ENCODE assay signal across 8 mouse cellular contexts in the genomic region with DNA sequence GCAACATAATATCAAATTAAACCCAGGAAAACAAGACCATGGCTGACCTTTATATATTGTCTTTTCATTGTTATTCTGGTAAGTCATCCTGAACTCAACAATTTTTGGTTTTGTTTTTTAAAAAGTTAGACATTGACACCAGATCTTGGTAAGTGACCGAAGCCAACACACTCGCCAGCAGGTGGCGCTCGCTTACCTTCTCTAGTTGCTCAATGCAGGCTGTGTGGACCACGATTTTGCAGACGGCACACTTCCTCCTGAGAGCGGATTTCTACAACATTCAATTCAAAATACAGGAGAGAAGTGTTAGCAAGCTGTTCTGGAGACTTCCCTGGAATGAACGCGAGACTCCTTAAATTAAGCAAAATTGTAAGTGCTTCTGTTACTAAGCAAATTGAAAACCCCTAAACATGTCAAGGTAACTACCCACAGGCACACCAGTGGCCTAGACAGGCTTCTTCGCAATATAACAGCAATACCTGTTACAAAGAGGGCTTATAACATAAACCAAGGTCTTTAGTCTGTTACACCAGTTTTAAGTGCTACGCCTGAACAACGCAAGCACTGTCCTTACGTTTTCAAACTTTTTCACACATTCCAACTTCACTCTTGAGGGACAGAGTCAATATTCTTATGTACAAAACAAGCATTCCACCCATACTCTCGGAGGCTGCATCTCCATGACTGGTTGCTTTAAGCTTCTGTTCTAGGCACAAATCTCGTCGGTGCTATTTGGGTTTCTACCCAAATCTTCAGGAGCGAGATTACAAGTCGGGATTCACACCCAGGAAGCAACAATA.
DNase-seq lines count a peak whose midpoint lies in the region; ATAC-seq and TF ChIP-seq lines count a peak whose summit lies in the region.

No protein-coding gene starts in this region.

- DNase-seq in MN1 (ENCODE audit: low spot score), result peak; percentile 86
- peak; percentile 76 to 83 for DNase-seq in cerebellum, adult 2 months
- DNase-seq in frontal cortex, adult 2 months (ENCODE audit: extremely low spot score in 1 of 2, low spot score in 1 of 2), result peak; percentile 72 to 96
- DNase-seq in hindbrain, embryonic 11.5 days (ENCODE audit: low spot score), result peak; percentile 93
- peak; percentile 88 for DNase-seq in layer of hippocampus, adult 9-11 months
- peak; percentile 72 for DNase-seq in lung, postnatal 25 days (ENCODE audit: low spot score)
- peak; percentile 76 for DNase-seq in retina, postnatal 7 days (ENCODE audit: low read depth, low spot score)
- peak; percentile 58 to 78 for DNase-seq in urinary bladder, adult 18-20 months (ENCODE audit: low spot score in 2 of 2)

- no peaks in the 10 kb centered on the region for H3K9me3 ChIP-seq in hindbrain, embryonic 11.5 days (ENCODE audit: control insufficient read depth, low read length)

- H3K4me1 ChIP-seq in cerebellum, adult 2 months (ENCODE audit: control insufficient read depth, insufficient read depth, low read length), result no peaks in the 10 kb centered on the region
- H3K4me1 ChIP-seq in hindbrain, embryonic 11.5 days (replicated peaks; ENCODE audit: control insufficient read depth, insufficient read depth, low read length), result no peaks in the 10 kb centered on the region

- H3K9ac ChIP-seq in hindbrain, embryonic 11.5 days (ENCODE audit: low read depth, low read length), result no peak overlapping the region

- H3K27me3 ChIP-seq in cerebellum, adult 2 months (ENCODE audit: control insufficient read depth, insufficient read depth, low read length), result no peaks in the 10 kb centered on the region
- no peaks in the 10 kb centered on the region for H3K27me3 ChIP-seq in hindbrain, embryonic 11.5 days (ENCODE audit: control insufficient read depth, insufficient read depth, low read length)

- TF ChIP-seq POLR2A in cerebellum, adult 2 months (IDR thresholded peaks at IDR 0.05; ENCODE audit: borderline replicate concordance, insufficient read depth, low read length), result no peak

- WGBS in cerebellum, adult 2 months, result 50% methylated on average over 18 of the region's 18 CpGs
- 46% methylated on average over 18 of the region's 18 CpGs for WGBS in hindbrain, embryonic 11.5 days

- peak; percentile 97 for TF ChIP-seq CTCF in cerebellum, adult 2 months (IDR thresholded peaks at IDR 0.05; ENCODE audit: borderline replicate concordance, insufficient read depth, low read depth, low read length)

- no peak overlapping the region for H3K4me3 ChIP-seq in cerebellum, adult 2 months (replicated peaks; ENCODE audit: insufficient read depth, low read depth, low read length)
- no peak overlapping the region for H3K4me3 ChIP-seq in hindbrain, embryonic 11.5 days (ENCODE audit: low read depth, low read length)

- peak; percentile 64; the same call in 1 of the 2 replicates for ATAC-seq in hindbrain, embryonic 11.5 days (ENCODE audit: low FRiP score)

- no peaks in the 10 kb centered on the region for H3K36me3 ChIP-seq in hindbrain, embryonic 11.5 days (ENCODE audit: control insufficient read depth, insufficient read depth, low read length)

- H3K27ac ChIP-seq in cerebellum, adult 2 months (ENCODE audit: insufficient read depth, low read length), result no peak overlapping the region
- H3K27ac ChIP-seq in hindbrain, embryonic 11.5 days (ENCODE audit: low read depth, low read length), result no peak overlapping the region

- no peak overlapping the region for H3K4me2 ChIP-seq in hindbrain, embryonic 11.5 days (replicated peaks; ENCODE audit: low read depth, low read length)
